Mouse (Mus musculus): ENCODE results near the gene Vdr. TPM values are rescaled to one million over a fixed set of nuclear protein-coding genes. Genes with fewer than 3 reads are reported as not detected.

The Vdr gene
- 1.7 and 2.5 TPM in 2 replicates for polyA plus RNA-seq (2015; fragmentation: Nextera tagmentation; extraction: Ambion mirVana)

DNA sequence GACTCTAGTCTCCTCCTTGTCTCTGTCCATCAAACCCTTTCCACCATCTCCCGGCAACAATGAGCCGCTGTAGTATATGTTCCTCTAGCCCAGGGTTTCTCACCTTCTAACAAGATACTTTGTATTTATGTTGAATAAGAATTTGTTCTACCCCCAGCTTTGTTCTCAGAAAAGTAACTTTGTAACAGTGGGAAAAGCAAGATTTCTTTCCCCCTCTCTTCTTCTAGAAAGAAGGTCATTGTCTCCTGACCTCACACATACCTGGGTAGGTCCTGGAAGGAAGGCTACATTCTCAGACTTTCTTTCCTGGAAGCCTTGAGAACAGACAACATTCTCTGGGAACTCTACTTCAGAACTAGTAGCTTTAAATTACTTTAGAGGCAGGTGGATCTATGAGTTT lies at the start of gene Vdr:
TSS of gene Vdr (minus strand) at position 101 of the 400 bp plus-strand sequence.
- H3K27me3 ChIP-seq (replicated peaks) = no peaks in the 10 kb centered on the region
- no peaks in the 10 kb centered on the region for H3K36me3 ChIP-seq

DNA sequence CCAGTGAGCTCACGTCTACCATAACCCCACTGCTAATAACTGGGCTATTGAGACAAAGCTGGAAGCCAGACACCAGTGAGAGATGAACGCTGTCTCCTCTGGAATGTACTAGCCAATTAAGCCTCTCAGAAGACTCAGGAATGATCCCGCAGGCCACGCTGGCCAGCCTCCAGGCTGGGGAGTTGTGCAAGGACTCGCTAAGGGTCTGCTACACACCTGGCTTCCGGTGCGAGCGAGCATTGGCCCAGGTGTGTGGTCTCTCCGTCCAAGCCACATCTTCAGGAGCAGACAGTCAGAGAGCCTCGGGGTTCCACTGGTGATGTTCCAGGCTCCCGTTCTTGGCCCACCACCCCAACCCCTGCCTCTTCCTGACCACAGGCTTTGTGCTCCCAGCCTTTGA lies 46.0 kb upstream of the Vdr start:
- 62% methylated on average over 11 of the region's 11 CpGs for WGBS
- no peaks in the 10 kb centered on the region for H3K9me3 ChIP-seq
- no peak overlapping the region for H3K4me3 ChIP-seq (replicated peaks)
- no peaks in the 10 kb centered on the region for H3K36me3 ChIP-seq
- no peaks in the 10 kb centered on the region for H3K27me3 ChIP-seq (replicated peaks)
- no peak overlapping the region for H3K27ac ChIP-seq
- ATAC-seq (ENCODE audit: insufficient read depth, low FRiP score, low read depth) = no peak
- H3K4me2 ChIP-seq = no peak overlapping the region
- no peak overlapping the region for H3K9ac ChIP-seq
- H3K4me1 ChIP-seq = no peaks in the 10 kb centered on the region

More for the DNA sequence above, at the start of gene Vdr:
- Histone ChIP-seq H3K4me2 (no peak within 1 kb of the TSS), H3K4me3 (replicated peaks) (no peak within 1 kb of the TSS), H3K9me3 (no peaks in the 10 kb centered on the region), H3K4me1 (peaks cover 20% of the 10 kb centered on the region), H3K27ac (no peak within 1 kb of the TSS), H3K9ac (no peak within 1 kb of the TSS)
- ATAC-seq (ENCODE audit: insufficient read depth, low FRiP score, low read depth) = no peak
- 95% methylated on average over 2 of the region's 2 CpGs for WGBS

DNA sequence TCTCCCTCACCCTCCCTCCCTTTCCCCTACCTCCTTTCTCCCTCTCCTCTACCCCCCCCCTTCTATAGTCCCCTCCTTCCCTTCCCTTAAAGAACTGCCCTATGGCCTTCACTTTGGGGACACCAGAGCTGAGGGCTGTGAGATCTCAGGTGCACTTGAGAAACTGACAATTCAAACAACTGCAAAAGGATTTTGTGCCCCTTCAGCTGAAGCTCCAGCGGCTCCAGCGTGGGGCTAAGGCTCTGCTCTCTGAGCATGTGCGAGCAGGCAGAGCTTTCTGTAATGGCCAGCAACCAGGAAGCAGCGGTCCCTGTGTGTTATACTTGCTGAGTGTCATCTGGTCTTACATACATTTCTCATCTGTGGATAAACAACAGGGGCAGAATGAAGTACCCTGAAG lies 45.3 kb upstream of the Vdr start:
- H3K9me3 ChIP-seq = no peaks in the 10 kb centered on the region
- 21% methylated on average over 4 of the region's 4 CpGs for WGBS
- H3K9ac ChIP-seq = no peak overlapping the region
- no peak overlapping the region for H3K4me2 ChIP-seq
- no peaks in the 10 kb centered on the region for H3K36me3 ChIP-seq
- no peak overlapping the region for H3K4me3 ChIP-seq (replicated peaks)
- no peak for ATAC-seq (ENCODE audit: insufficient read depth, low FRiP score, low read depth)
- H3K27ac ChIP-seq = no peak overlapping the region
- H3K27me3 ChIP-seq (replicated peaks) = no peaks in the 10 kb centered on the region
- H3K4me1 ChIP-seq = no peaks in the 10 kb centered on the region

DNA sequence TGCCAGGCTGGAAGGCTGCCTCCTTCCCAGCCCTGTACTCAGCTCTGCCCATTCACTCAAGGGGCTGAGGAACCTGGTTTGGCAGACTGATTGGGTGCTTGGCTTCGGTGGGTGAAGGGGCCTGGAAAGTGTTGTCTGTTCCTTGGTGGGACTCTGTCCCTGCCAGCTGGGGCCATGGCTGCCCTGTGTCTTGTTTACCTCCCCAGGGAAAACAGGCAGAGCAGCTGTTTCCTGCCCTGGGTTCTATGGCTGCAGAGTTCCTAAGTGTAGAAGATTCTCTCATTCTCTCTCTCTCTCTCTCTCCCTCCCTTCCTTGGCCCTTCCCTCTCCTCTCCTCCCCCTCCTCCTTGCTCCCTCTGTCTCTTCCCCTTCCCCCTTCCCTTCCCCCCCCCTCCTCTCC lies 44.9 kb upstream of the Vdr start:
- no peak for ATAC-seq (ENCODE audit: insufficient read depth, low FRiP score, low read depth)
- Histone ChIP-seq H3K4me3 (replicated peaks) (no peak overlapping the region), H3K27me3 (replicated peaks) (no peaks in the 10 kb centered on the region), H3K9me3 (no peaks in the 10 kb centered on the region), H3K4me2 (no peak overlapping the region), H3K27ac (no peak overlapping the region), H3K4me1 (no peaks in the 10 kb centered on the region), H3K36me3 (no peaks in the 10 kb centered on the region), H3K9ac (no peak overlapping the region)
- 45% methylated on average over 1 of the region's 1 CpGs for WGBS

DNA sequence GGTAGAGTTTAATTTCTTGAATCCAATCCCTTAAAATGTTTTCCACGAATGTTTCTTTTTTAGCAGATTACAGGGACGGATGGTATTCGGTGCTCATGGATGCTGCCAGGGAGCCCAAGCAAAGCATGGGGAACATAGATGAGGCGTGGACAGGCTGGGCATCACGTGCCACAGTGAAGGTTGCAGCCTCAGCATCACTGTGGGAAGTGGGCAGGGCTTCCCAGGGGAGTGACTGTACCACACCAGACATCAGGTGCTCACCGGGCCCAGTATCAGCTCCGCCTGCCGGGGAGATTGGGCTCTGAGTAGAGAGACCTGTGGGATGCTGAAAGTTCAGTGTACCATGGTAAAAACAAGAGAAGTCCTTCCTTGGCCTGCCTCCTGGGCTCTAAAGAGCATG lies 44.2 kb upstream of the Vdr start:
- Histone ChIP-seq H3K4me3 (replicated peaks) (no peak overlapping the region), H3K9me3 (no peaks in the 10 kb centered on the region), H3K27me3 (replicated peaks) (no peaks in the 10 kb centered on the region), H3K9ac (no peak overlapping the region), H3K36me3 (no peaks in the 10 kb centered on the region), H3K4me2 (no peak overlapping the region), H3K4me1 (no peaks in the 10 kb centered on the region), H3K27ac (no peak overlapping the region)
- ATAC-seq (ENCODE audit: insufficient read depth, low FRiP score, low read depth) = no peak
- 85% methylated on average over 8 of the region's 8 CpGs for WGBS

DNA sequence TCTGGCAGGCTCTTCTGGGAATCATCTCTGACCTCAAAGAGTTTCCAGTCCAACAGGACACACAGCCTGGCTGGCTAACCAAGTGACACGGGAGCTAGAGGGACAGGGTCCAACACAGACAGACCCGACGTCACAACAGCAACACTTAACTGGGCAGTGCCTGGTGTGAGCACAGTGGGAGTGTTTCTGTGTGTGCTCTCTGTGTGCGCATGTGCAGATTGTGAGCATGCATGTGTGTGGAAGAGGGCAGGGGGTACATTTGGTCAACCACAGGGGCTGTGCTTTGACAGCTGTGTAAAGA lies 42.4 kb upstream of the Vdr start:
- Histone ChIP-seq H3K4me1 (no peaks in the 10 kb centered on the region), H3K4me2 (no peak overlapping the region), H3K36me3 (no peaks in the 10 kb centered on the region), H3K9me3 (no peaks in the 10 kb centered on the region), H3K4me3 (replicated peaks) (no peak overlapping the region), H3K27me3 (replicated peaks) (no peaks in the 10 kb centered on the region), H3K27ac (no peak overlapping the region), H3K9ac (no peak overlapping the region)
- whole genome bisulfite sequencing = 75% methylated on average over 4 of the region's 4 CpGs
- ATAC-seq (ENCODE audit: insufficient read depth, low FRiP score, low read depth) = peak; percentile 32; the same call in 1 of the 2 replicates

DNA sequence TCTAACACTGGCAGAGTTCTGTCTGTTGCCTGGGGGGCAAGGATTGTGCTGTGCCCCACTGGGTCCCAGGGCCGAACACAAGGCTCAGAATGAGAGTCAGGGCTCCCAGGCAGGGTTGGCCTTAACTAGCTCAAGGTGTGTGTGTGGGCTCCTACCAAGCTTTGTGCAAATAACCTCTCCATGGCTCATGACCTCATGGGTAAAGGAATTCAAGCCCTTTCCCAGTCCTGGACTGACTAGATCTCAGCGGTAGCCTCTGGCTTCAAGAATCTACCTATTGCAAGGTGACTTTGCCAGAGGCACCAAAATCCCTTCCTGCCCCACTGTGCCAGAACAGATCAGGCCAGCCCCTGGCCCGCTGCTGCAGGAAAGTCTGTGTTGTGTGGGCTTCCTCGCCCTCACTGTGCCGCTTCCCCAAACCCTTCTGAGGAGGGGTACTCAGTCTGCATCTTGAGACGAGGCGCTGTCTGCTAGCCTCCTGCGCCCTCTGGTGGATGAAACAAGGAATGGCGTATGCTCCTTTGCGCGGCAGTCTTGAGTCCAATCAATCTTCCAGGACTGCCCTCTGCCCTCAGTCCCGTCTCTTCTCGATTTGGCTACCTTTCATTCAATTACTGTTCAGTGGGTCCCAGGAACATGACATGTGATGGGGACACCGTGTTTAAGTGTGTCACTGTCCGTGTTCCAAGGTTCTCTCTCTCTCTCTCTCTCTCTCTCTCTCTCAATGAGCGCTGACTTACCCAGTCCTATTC lies 41.9 kb upstream of the Vdr start:
- no peaks in the 10 kb centered on the region for H3K4me1 ChIP-seq
- no peaks in the 10 kb centered on the region for H3K9me3 ChIP-seq
- H3K27me3 ChIP-seq (replicated peaks) = no peaks in the 10 kb centered on the region
- H3K9ac ChIP-seq = no peak overlapping the region
- H3K4me2 ChIP-seq = no peak overlapping the region
- no peak overlapping the region for H3K4me3 ChIP-seq (replicated peaks)
- no peak overlapping the region for H3K27ac ChIP-seq
- H3K36me3 ChIP-seq = no peaks in the 10 kb centered on the region
- ATAC-seq (ENCODE audit: insufficient read depth, low FRiP score, low read depth) = peak; percentile 43; the same call in 1 of the 2 replicates
- WGBS = 13% methylated on average over 16 of the region's 16 CpGs

DNA sequence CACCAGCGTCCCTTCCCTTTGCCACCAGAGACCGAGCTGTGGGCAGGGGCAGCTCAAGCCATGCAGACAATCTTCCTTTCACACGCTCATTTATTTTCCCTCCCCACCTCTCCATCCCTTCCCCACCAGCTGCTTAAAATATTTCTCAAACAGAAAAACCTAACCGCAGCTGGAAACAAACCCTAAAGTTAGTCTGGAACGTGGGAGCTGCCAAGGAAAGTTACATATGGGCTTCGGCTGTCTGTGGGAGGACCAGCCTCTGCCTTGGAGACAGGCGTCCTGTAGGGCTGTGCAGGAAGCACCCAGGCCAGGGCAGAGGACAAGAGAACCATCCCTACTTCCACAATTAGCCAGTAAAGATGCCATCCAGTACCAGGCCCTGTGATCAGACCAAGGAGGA lies 39.8 kb upstream of the Vdr start:
- no peak for ATAC-seq (ENCODE audit: insufficient read depth, low FRiP score, low read depth)
- H3K4me1 ChIP-seq = no peaks in the 10 kb centered on the region
- H3K9me3 ChIP-seq = no peaks in the 10 kb centered on the region
- no peak overlapping the region for H3K9ac ChIP-seq
- no peak overlapping the region for H3K27ac ChIP-seq
- no peaks in the 10 kb centered on the region for H3K27me3 ChIP-seq (replicated peaks)
- 43% methylated on average over 7 of the region's 7 CpGs for WGBS
- no peaks in the 10 kb centered on the region for H3K36me3 ChIP-seq
- H3K4me2 ChIP-seq = no peak overlapping the region
- no peak overlapping the region for H3K4me3 ChIP-seq (replicated peaks)

DNA sequence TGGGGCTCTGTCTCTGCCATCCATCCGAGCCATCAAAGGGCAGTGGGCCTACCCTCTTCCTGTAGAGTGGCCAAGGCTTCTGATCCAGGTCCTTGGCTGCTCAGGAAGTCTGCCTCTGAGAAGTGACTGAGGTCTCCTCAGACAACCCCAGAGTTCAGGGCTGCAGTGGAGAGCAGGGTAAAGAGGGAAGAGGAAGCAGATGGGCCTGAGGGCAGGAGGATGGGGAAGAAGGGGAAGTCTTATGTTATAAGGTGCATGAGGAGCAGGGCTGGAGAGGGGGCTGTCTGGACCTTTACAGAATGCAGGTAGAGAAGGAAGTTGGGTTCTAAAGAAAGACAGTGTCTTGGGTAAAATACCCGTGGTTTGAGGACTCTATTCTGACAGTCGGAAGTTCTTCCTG lies 39.3 kb upstream of the Vdr start:
- 63% methylated on average over 3 of the region's 3 CpGs for WGBS
- H3K4me3 ChIP-seq (replicated peaks) = no peak overlapping the region
- no peaks in the 10 kb centered on the region for H3K9me3 ChIP-seq
- H3K4me2 ChIP-seq = no peak overlapping the region
- no peaks in the 10 kb centered on the region for H3K36me3 ChIP-seq
- no peaks in the 10 kb centered on the region for H3K4me1 ChIP-seq
- H3K27ac ChIP-seq = no peak overlapping the region
- H3K9ac ChIP-seq = no peak overlapping the region
- ATAC-seq (ENCODE audit: insufficient read depth, low FRiP score, low read depth) = no peak
- no peaks in the 10 kb centered on the region for H3K27me3 ChIP-seq (replicated peaks)

DNA sequence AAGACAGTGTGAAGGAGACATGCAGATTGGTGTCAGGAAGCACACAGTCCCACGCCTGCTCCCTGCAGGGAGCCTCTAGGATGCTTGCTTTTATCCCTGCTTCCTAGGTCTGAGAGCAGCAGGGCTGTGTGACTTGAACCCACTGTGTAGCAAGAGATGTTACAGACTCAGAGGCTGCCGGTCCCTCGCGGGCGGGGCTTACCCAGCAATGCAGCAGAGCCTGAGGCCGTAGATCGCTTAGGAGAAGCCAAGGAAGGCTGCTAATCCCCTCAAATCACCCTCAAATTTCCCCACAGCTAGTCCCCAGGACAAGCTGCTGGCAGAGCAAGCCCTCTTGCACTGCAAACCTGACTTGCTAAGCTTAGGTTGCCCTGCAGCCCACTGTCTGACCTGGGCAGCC lies 38.3 kb upstream of the Vdr start:
- ATAC-seq (ENCODE audit: insufficient read depth, low FRiP score, low read depth) = no peak
- Histone ChIP-seq H3K36me3 (no peaks in the 10 kb centered on the region), H3K27me3 (replicated peaks) (no peaks in the 10 kb centered on the region), H3K4me2 (no peak overlapping the region), H3K4me3 (replicated peaks) (no peak overlapping the region), H3K9ac (no peak overlapping the region), H3K4me1 (no peaks in the 10 kb centered on the region), H3K9me3 (no peaks in the 10 kb centered on the region), H3K27ac (no peak overlapping the region)
- 42% methylated on average over 7 of the region's 7 CpGs for WGBS

DNA sequence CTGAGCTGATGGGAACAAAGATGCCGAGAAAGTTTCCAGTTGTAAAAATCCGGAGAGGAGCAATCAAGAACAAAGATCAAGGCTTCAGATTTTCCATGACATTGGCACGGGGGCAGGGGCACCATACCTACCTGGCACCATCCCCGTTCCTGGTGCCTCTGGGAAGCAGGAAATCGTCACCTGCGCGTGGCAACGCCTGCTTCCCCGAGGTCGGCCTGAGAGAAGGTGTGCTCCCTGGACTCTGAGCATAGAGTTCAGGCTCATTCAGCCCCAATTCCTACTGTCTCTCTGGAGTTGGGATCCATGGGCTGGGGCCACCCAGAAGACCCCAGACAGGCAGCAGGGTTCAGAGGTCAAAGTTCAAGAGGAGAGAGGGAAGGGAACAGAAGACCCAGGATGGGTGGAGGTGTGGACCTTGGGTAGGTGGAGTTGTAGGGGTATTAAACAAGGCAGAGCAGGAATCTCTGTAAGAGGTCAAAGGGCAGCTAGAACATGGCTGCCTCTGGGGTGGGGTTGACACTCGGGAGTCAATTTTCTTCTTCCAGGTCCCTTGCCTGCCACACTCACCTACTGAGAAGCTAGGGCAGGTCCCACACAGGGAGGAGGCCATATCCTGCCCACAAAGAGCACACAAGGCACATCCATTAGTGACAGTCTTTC lies 35.4 kb upstream of the Vdr start:
- 75% methylated on average over 10 of the region's 11 CpGs for WGBS
- ATAC-seq (ENCODE audit: insufficient read depth, low FRiP score, low read depth) = no peak
- Histone ChIP-seq H3K27ac (no peak overlapping the region), H3K4me3 (replicated peaks) (no peak overlapping the region), H3K9me3 (no peaks in the 10 kb centered on the region), H3K4me1 (no peaks in the 10 kb centered on the region), H3K36me3 (no peaks in the 10 kb centered on the region), H3K4me2 (no peak overlapping the region), H3K27me3 (replicated peaks) (no peaks in the 10 kb centered on the region), H3K9ac (no peak overlapping the region)

DNA sequence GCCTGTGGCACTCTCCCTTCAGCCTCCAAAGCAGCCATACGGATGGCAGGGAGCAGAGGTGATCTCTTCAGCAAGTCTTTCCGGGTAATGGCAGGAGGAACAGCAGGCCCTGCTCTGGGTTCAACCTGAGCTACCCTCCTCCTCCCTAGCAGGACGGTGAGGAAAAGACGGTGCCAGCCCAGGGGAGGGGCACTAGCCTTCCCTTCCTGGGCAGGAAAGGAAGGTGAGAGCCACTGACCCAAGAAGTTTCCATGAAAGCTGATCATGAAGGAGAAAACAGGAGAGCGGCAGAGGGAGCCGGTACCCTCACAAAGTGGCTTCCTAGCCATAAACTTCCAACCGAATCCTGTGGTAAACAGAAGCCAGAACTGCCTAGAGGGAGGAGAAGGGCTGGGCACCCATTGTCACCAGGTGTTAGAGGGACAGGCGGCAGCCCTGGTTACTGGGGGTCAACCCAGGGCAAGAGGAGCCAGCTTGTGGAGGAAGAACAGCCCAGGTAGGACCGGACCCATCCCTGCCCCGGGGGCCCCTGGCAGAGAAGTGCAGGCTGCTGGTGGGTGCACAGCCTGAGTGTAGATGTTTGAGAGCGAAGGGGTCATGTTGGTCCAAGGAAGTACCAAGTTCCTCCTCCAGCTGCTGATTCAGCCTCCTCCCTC lies 34.6 kb upstream of the Vdr start:
- no peaks in the 10 kb centered on the region for H3K36me3 ChIP-seq
- no peaks in the 10 kb centered on the region for H3K27me3 ChIP-seq (replicated peaks)
- no peaks in the 10 kb centered on the region for H3K9me3 ChIP-seq
- no peak overlapping the region for H3K9ac ChIP-seq
- WGBS = 68% methylated on average over 11 of the region's 11 CpGs
- no peak overlapping the region for H3K27ac ChIP-seq
- H3K4me2 ChIP-seq = no peak overlapping the region
- no peaks in the 10 kb centered on the region for H3K4me1 ChIP-seq
- H3K4me3 ChIP-seq (replicated peaks) = no peak overlapping the region
- no peak for ATAC-seq (ENCODE audit: insufficient read depth, low FRiP score, low read depth)

Data from stomach, embryonic 15.5 days (tissue).